Mouse (Mus musculus) heart, postnatal 0 days (tissue): ENCODE data around the gene Klhl42.
A peak's percentile ranks its signal among the peaks of the same experiment; 100 is the strongest.

Experiments used
- CTCF ChIP-seq: IDR thresholded peaks from 2 replicates; pipeline ENCODE4 v1.5.1; 2016; ENCODE audit warnings: antibody characterized with exemption, control low read depth, low read depth
- EP300 ChIP-seq: IDR thresholded peaks from 2 replicates; pipeline ENCODE4 v1.6.1; 2016; ENCODE audit warnings: antibody characterized with exemption, low read depth

DNA sequence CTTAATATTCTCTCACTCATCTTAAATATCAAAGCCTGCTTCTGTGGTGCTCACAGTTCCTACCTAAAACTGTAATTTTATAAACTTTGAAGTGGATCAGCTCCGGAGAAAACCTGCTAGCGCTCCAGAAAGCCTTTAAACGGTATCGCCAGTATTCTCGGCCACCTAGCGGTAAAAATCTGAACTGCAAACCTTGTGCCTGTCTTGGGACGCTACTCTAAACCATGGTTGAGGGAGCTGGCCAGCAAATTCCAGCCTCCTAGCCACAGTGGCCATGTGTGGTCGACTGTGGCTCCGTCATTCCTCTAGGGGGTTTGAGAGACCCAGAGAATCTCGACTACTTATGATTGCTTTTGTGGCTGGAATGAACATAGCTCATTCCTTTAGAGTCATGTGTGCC, 25.4 kb downstream of the Klhl42 start:
- TF ChIP-seq CTCF (peak; percentile 81), EP300 (no peak)
